Mouse (Mus musculus) urinary bladder, postnatal 25 days (tissue): ENCODE data around the gene Aig1.

Experiments used
- DNase-seq: peaks from one replicate; pipeline ENCODE4 v3.0.0; 2022; ENCODE audit warnings: low spot score

The Aig1 gene

DNA sequence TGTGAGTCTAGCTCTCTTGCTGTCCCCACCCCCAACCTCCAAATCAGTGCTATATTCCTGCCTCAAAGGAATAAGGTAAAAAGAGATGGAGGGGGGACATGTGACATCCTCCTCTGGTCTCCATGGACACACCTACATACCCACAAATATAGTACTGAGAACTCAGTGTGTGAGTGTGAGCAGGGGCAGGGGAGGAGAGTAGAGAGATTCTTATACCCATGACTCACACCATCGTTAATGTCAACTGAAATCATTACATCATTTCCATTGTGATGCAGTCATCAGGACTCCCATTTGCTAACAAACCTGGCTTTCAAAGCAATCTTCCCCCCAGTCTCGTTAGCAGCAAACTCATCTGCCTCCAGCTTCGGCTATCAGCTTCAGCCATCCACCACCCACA lies 92.8 kb downstream of the Aig1 start:
- DNase-seq, result no peak

DNA sequence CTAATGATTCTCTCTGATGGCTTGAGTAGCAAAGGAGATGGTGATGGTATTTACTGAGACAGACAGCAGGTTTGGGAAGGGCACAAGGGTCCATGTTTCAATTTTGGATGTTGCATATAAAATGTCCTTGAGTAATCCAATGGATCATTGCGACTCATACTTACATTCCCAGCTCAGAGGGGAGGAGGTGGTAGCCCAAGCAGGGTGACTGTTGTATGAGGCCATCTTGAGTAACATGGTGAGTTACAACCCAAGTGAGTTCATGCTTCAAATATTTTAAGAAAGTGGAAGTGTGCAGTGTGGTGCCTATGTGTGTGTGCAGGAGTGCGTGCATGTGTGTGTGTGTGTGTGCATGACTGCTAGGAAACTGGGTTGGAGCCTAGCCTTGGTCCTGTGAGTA lies 93.4 kb downstream of the Aig1 start:
- DNase-seq, result no peak

GRCm38 (mm10) chr10:13774910-13775309 lies 93.9 kb downstream of the Aig1 start:
- no peak for DNase-seq

- no peak for DNase-seq
These were observed 98.1 kb downstream of the Aig1 start for GRCm38 (mm10) chr10:13770720-13771119.

- no peak for DNase-seq
These were observed 99.0 kb downstream of the Aig1 start for GRCm38 (mm10) chr10:13769789-13770188.

- no peak for DNase-seq
These were observed 99.9 kb downstream of the Aig1 start for GRCm38 (mm10) chr10:13768866-13769265.

- no peak for DNase-seq
These were observed 101.7 kb downstream of the Aig1 start for GRCm38 (mm10) chr10:13767076-13767475.

GRCm38 (mm10) chr10:13763151-13763550 lies 105.6 kb downstream of the Aig1 start:
- no peak for DNase-seq

GRCm38 (mm10) chr10:13754712-13755111 lies 114.1 kb downstream of the Aig1 start:
- no peak for DNase-seq

- DNase-seq, result no peak
These were observed 115.0 kb downstream of the Aig1 start for GRCm38 (mm10) chr10:13753777-13754176.

DNA sequence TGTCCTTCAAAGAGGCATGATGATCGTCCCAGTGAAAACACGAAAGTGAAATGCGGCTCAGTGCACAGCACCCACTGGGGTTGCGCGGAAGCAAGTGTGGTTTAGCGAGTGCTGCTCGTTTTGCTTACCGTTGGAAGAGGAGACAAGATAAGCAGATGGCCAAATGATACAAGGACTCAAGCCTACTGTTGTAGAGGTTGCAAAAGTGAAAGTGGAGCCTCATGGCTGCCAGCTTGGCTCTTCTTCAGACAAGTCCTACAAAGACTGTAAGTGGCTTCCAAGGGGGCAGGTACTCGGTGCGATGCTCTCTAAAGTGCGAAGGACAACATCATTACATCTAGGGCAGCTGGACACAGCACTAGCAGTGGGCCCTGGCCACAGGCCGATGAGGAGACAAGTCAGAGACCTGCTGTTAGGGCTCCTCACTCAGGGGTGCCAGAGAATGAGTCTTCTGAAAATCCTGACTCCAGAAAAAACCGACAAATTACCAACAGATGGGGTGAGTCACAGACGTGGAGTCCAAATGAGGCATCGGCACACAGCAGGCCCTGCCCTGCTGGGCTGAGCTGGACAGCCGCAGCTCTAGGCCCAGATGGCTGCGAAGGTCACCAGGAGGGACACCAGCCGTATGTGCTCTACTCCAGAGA lies 129.2 kb downstream of the Aig1 start:
- no peak for DNase-seq

DNA sequence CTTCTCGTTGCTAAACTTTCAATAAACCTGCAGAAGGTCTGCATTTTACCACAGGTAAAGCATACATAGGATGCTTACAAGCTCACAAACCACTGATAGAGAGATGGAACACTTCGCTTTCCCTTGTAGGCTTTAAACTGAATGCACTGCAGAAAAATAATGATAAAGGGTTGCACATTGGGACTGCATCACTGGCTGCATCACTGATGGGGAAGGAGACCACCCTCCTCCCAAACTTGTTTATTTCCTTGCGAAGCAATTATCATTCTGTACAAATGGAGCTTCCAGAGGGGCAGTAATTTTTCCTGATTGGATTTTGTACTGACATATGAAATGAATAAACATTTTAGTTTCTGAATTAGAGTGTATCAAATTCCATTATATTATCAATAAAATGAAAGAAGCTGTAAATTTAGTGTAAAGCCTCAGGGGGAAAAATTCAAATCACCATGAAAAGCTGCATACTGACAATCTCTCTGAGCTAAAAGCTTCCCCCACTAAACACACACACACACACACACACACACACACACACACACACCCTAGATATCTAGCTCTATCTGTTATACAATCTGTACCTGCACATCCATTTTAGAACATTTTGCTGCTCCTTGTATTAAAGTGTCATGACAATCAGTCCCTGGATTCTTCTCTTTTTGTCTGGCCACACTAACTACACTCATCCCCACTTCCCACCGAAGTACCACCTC lies 138.6 kb downstream of the Aig1 start:
- no peak for DNase-seq

DNA sequence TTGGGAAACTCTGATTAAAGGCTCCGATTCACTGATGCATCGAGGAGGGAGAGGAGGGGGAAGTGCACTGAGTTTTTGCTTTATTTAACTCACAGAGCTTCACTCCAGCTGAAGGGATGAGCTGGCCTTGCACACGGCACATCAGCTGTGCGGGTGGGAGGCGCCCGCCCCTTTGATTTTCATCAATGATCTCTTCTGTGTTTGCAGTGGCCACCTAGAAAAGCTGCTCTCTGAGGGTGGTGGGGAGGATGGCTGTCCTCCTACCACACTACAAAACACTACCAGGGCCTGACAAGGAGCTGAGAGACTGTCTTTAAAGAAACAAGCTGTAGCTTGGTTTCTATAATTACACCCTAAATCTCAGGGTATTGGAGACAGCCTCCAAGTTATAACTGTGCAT lies 141.1 kb downstream of the Aig1 start:
- no peak for DNase-seq

GRCm38 (mm10) chr10:13726206-13726605 lies 142.6 kb downstream of the Aig1 start:
- no peak for DNase-seq

- no peak for DNase-seq
These were observed 143.5 kb downstream of the Aig1 start for GRCm38 (mm10) chr10:13725276-13725675.

DNA sequence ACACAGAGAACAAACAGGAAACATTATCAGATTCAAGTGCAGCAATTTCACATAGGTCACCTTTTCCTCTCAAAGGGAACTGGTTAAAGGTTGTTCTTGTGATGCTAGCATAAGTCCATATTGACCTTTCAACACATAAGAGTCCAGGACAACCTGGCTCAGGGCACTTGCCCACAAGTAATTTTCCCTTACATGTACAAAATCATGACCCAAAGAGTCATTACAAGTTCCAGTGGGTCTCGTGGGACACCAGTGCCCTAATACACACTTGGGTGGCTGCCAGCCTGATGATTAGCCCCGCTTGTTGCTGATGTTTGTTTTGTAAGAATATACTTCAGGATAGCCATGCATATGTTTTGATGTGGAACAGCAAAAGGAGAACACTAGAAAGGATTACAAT lies 152.6 kb downstream of the Aig1 start:
- no peak for DNase-seq

- DNase-seq, result no peak
These were observed 153.2 kb downstream of the Aig1 start for GRCm38 (mm10) chr10:13715584-13715983.

DNA sequence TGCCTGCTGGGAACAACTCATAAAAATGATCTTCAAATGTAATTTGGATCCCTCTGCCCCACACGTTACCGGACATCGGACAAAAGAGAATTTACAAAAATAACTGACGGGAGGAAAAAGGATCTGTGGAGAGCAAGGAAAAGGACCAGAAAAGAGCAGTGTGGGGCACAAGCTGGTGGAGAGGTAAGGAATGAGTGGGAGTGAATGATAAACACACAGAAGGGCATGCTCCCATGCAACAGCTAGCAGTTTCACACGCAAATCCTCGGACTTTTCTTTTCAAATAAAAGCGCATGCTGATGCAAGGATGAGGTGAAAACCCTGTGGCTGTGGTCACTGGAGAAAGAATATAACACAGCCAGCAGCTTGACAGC lies 153.9 kb downstream of the Aig1 start:
- no peak for DNase-seq

DNA sequence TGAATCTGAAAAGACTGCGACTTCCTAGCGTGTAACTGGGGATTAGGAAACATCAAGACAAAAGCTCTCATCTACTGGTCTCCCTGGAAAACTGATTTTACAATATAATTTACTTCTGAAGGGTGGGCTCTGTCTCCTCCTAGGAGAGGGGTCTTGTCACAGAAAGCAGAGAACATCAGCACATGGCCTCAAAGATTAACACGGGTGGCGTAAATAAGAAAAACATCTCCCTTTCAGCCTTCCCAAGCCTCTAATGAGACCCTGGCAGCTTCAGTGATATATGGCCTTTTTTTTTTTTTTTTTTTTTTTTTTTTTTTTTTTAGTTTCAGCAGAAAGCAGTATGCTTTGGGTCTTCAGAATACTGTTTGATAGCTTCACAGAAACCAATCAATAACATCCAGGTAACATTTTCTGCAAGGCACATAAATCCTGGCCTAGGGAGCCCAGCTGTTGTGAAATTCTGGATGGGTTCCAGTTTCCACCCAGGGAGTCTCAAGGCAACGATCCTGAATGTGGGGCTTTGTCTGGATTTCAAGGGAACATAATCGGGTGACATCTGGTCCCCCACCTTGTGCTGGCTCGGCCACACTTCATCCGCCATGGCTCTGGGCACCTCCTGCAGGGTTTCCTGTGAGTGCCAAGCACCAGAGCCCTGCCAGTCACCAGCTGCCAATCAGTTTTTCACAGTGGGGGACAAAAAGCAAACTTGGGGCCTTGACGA lies 154.4 kb downstream of the Aig1 start:
- no peak for DNase-seq

DNA sequence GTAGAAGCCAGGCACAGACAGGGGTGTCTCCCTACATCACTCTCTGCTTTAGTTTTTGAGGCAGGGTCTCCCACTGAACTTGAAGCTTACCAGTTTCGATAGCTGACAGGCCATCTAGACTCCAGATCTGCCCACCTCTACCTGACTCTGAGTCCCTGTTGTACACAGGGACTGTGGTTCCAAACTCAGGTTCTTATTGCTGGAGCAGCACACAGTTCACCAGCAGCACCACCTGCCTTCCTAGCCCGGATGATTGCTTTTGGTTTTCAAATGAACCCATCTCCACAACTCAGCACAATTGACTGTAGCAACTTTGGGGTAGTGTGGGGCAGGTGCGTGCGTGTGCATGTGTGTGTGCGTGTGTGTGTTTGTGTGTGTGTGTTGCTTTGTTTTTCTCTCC lies 155.1 kb downstream of the Aig1 start:
- no peak for DNase-seq

DNA sequence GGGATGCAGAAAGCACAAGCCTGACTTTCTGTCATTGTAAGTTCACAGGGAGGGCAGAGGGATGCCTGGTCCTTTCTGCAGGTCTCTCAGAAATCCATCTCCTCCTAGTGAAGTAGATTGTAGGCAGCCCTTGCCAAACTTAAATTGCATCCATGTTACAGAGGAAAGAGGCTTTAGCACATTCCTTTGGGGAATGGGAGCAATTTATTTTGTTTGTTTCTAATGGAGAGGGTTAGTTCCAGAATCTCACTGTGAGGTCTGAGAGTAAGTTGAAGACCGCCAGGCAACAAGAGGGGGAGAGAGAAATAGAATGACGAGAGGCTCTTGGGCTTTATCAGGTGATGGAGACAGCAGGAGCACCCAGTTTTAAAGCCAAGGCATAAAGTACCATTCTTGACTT lies 155.7 kb downstream of the Aig1 start:
- no peak for DNase-seq

DNA sequence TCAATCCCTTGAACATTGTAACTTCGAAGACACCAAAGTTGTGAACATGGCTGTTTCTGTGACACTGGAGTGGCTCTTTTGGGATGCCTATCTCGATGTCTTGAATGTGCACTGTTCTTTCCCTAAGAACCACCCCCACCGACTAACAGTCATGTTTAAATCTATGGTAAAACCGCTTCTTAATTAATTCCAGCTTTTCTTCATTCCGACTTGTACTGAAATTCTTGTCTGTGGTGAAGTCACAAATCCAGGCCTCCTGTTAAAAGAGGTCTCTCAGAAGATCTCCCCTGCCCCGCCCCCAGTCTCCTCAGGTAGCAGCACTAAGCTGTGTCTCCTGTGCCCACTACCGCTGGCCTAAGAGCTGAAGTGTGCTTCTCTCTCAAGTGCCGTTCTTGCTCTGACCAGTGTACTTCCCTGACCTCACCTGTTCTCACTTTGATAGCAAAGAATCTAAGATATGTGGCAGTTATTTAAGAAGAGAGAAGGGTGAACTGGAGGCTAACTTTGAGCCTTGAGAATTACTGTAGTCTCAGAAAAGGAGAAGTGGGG lies 157.4 kb downstream of the Aig1 start:
- no peak for DNase-seq

DNA sequence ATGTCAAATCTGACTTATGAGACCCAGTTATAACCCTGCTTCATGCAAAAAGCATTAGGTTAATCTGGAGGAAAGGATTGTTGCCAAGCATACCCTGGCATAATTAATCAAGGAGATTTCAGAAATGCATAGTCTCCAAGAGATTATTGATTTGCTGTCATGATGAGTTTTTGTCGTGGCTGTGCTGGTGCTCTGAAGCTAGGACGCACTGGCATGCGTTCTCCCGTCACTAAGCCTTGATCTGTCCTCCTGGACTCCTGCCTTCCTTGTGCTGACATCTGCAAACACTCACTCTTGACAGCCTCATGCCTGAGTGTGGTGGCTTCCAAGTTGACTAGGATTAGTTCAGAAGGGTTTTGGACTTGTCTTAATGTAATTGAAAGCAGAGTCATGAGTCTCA lies 163.0 kb downstream of the Aig1 start:
- DNase-seq, result no peak
